Mouse (Mus musculus): Measurements from ENCODE around the gene Tspan14. TPM values are rescaled to one million over a fixed set of nuclear protein-coding genes. Genes with fewer than 3 reads are reported as not detected.
A peak's percentile ranks its signal among the peaks of the same experiment; 100 is the strongest.

The Tspan14 gene
- 82.6 and 90.6 TPM in 2 replicates for polyA plus RNA-seq (2016; fragmentation: Nextera tagmentation; extraction: Ambion mirVana)

GRCm38 (mm10) chr14:40966392-40966861, at the start of gene Tspan14:
TSS of gene Tspan14 (minus strand) at chr14:40966807.
- whole genome bisulfite sequencing = 0% methylated on average over 54 of the region's 54 CpGs
- ATAC-seq (ENCODE audit: low FRiP score) = no peak
- Histone ChIP-seq H3K4me3 (replicated peaks) (peak within 1 kb of the TSS; percentile 89), H3K27me3 (no peaks in the 10 kb centered on the region), H3K9ac (peak within 1 kb of the TSS; percentile 93), H3K4me1 (peaks cover 44% of the 10 kb centered on the region), H3K27ac (peak within 1 kb of the TSS; percentile 84), H3K4me2 (peak within 1 kb of the TSS; percentile 85), H3K36me3 (replicated peaks) (no peaks in the 10 kb centered on the region), H3K9me3 (no peaks in the 10 kb centered on the region)

GRCm38 (mm10) chr14:41014701-41015240, 48.2 kb upstream of the Tspan14 start:
- ATAC-seq (ENCODE audit: low FRiP score) = no peak
- Histone ChIP-seq H3K9me3 (no peaks in the 10 kb centered on the region), H3K4me3 (replicated peaks) (no peak overlapping the region)

GRCm38 (mm10) chr14:41013630-41014613, 47.3 kb upstream of the Tspan14 start, which contains the start of gene Fam213a:
TSS of gene Fam213a (minus strand) at chr14:41013788.
- Histone ChIP-seq H3K27ac (peak within 1 kb of the TSS; percentile 42; the same call in 1 of the 2 replicates), H3K4me3 (replicated peaks) (peak within 1 kb of the TSS; percentile 61), H3K4me2 (peak within 1 kb of the TSS; percentile 68), H3K4me1 (peaks cover 12% of the 10 kb centered on the region), H3K9ac (peak within 1 kb of the TSS; percentile 67), H3K36me3 (replicated peaks) (no peaks in the 10 kb centered on the region), H3K27me3 (0 out of 2 replicates have a peak, but pooled peaks cover 9% of the 10 kb centered on the region), H3K9me3 (no peaks in the 10 kb centered on the region)
- 2% methylated on average over 32 of the region's 32 CpGs for WGBS
- peak; percentile 99 for ATAC-seq (ENCODE audit: low FRiP score)

More at GRCm38 (mm10) chr14:41014701-41015240, 48.2 kb upstream of the Tspan14 start:
- H3K36me3 ChIP-seq (replicated peaks) = no peaks in the 10 kb centered on the region
- H3K4me1 ChIP-seq = peaks cover 12% of the 10 kb centered on the region
- no peak overlapping the region for H3K9ac ChIP-seq
- 0 out of 2 replicates have a peak, but pooled peaks cover 9% of the 10 kb centered on the region for H3K27me3 ChIP-seq
- WGBS = 76% methylated on average over 5 of the region's 5 CpGs
- H3K27ac ChIP-seq = no peak overlapping the region
- H3K4me2 ChIP-seq = no peak overlapping the region

- H3K9ac ChIP-seq = peak overlapping the region; percentile 67
- no peaks in the 10 kb centered on the region for H3K36me3 ChIP-seq (replicated peaks)
- H3K4me1 ChIP-seq = peaks cover 12% of the 10 kb centered on the region
- 0 out of 2 replicates have a peak, but pooled peaks cover 9% of the 10 kb centered on the region for H3K27me3 ChIP-seq
- WGBS = 16% methylated on average over 9 of the region's 9 CpGs
- ATAC-seq (ENCODE audit: low FRiP score) = peak; percentile 1; the same call in 1 of the 2 replicates
- H3K27ac ChIP-seq = no peak overlapping the region
- no peaks in the 10 kb centered on the region for H3K9me3 ChIP-seq
- peak overlapping the region; percentile 61 for H3K4me3 ChIP-seq (replicated peaks)
- peak overlapping the region; percentile 68 for H3K4me2 ChIP-seq
These were observed 46.5 kb upstream of the Tspan14 start for GRCm38 (mm10) chr14:41013143-41013542.

GRCm38 (mm10) chr14:41011916-41012315, 45.3 kb upstream of the Tspan14 start:
- Histone ChIP-seq H3K4me2 (no peak overlapping the region), H3K4me3 (replicated peaks) (no peak overlapping the region), H3K27me3 (0 out of 2 replicates have a peak, but pooled peaks cover 9% of the 10 kb centered on the region), H3K4me1 (peaks cover 14% of the 10 kb centered on the region), H3K27ac (no peak overlapping the region), H3K9me3 (no peaks in the 10 kb centered on the region), H3K36me3 (replicated peaks) (no peaks in the 10 kb centered on the region), H3K9ac (no peak overlapping the region)
- ATAC-seq (ENCODE audit: low FRiP score) = no peak
- 91% methylated on average over 3 of the region's 3 CpGs for WGBS

GRCm38 (mm10) chr14:41008138-41008537, 41.5 kb upstream of the Tspan14 start:
- Histone ChIP-seq H3K4me2 (no peak overlapping the region), H3K4me1 (peaks cover 22% of the 10 kb centered on the region), H3K27ac (no peak overlapping the region), H3K36me3 (replicated peaks) (no peaks in the 10 kb centered on the region), H3K27me3 (0 out of 2 replicates have a peak, but pooled peaks cover 2% of the 10 kb centered on the region), H3K9ac (no peak overlapping the region), H3K9me3 (no peaks in the 10 kb centered on the region), H3K4me3 (replicated peaks) (no peak overlapping the region)
- ATAC-seq (ENCODE audit: low FRiP score) = no peak
- 56% methylated on average over 2 of the region's 2 CpGs for WGBS

- Histone ChIP-seq H3K4me1 (peaks cover 19% of the 10 kb centered on the region), H3K4me3 (replicated peaks) (no peak overlapping the region), H3K9me3 (no peaks in the 10 kb centered on the region), H3K9ac (no peak overlapping the region), H3K27me3 (0 out of 2 replicates have a peak, but pooled peaks cover 3% of the 10 kb centered on the region), H3K36me3 (replicated peaks) (no peaks in the 10 kb centered on the region), H3K27ac (no peak overlapping the region), H3K4me2 (no peak overlapping the region)
- WGBS = 49% methylated on average over 5 of the region's 5 CpGs
- ATAC-seq (ENCODE audit: low FRiP score) = no peak
These were observed 41.0 kb upstream of the Tspan14 start for GRCm38 (mm10) chr14:41007641-41008040.

GRCm38 (mm10) chr14:41006899-41007298, 40.3 kb upstream of the Tspan14 start:
- Histone ChIP-seq H3K36me3 (replicated peaks) (0 out of 2 replicates have a peak, but pooled peaks cover 4% of the 10 kb centered on the region), H3K4me1 (peaks cover 18% of the 10 kb centered on the region), H3K4me3 (replicated peaks) (no peak overlapping the region), H3K4me2 (no peak overlapping the region), H3K27ac (no peak overlapping the region), H3K27me3 (0 out of 2 replicates have a peak, but pooled peaks cover 3% of the 10 kb centered on the region), H3K9ac (no peak overlapping the region), H3K9me3 (no peaks in the 10 kb centered on the region)
- no peak for ATAC-seq (ENCODE audit: low FRiP score)
- 50% methylated on average over 3 of the region's 3 CpGs for WGBS

- Histone ChIP-seq H3K4me3 (replicated peaks) (no peak overlapping the region), H3K36me3 (replicated peaks) (0 out of 2 replicates have a peak, but pooled peaks cover 10% of the 10 kb centered on the region), H3K27ac (no peak overlapping the region), H3K4me2 (no peak overlapping the region), H3K9ac (no peak overlapping the region), H3K27me3 (0 out of 2 replicates have a peak, but pooled peaks cover 3% of the 10 kb centered on the region), H3K9me3 (no peaks in the 10 kb centered on the region), H3K4me1 (peaks cover 18% of the 10 kb centered on the region)
- no peak for ATAC-seq (ENCODE audit: low FRiP score)
- 90% methylated on average over 10 of the region's 10 CpGs for WGBS
These were observed 39.7 kb upstream of the Tspan14 start for GRCm38 (mm10) chr14:41006263-41006662.

GRCm38 (mm10) chr14:41005716-41006115, 39.1 kb upstream of the Tspan14 start:
- H3K9ac ChIP-seq = no peak overlapping the region
- no peak for ATAC-seq (ENCODE audit: low FRiP score)
- 92% methylated on average over 9 of the region's 9 CpGs for WGBS
- H3K4me3 ChIP-seq (replicated peaks) = no peak overlapping the region
- no peak overlapping the region for H3K27ac ChIP-seq
- H3K36me3 ChIP-seq (replicated peaks) = 0 out of 2 replicates have a peak, but pooled peaks cover 10% of the 10 kb centered on the region
- H3K9me3 ChIP-seq = no peaks in the 10 kb centered on the region
- H3K4me2 ChIP-seq = no peak overlapping the region
- H3K27me3 ChIP-seq = 0 out of 2 replicates have a peak, but pooled peaks cover 3% of the 10 kb centered on the region
- H3K4me1 ChIP-seq = peaks cover 18% of the 10 kb centered on the region

GRCm38 (mm10) chr14:41004201-41005141, 37.9 kb upstream of the Tspan14 start:
- Histone ChIP-seq H3K4me1 (peaks cover 18% of the 10 kb centered on the region), H3K36me3 (replicated peaks) (peaks cover 14% of the 10 kb centered on the region; the same call in 1 of the 2 replicates), H3K4me2 (peak overlapping the region; percentile 38), H3K9me3 (no peaks in the 10 kb centered on the region), H3K4me3 (replicated peaks) (no peak overlapping the region), H3K27ac (0 out of 2 replicates have a peak overlapping the region, but pooled peaks have one; percentile 43), H3K9ac (peak overlapping the region; percentile 33; the same call in 1 of the 2 replicates), H3K27me3 (0 out of 2 replicates have a peak, but pooled peaks cover 3% of the 10 kb centered on the region)
- ATAC-seq (ENCODE audit: low FRiP score) = peak; percentile 37; the same call in 1 of the 2 replicates
- WGBS = 6% methylated on average over 22 of the region's 22 CpGs
